10 mouse cellular contexts compared by ENCODE assay signal in genomic region chr14:24829001-24829400, GRCm38 (mm10).
A peak's percentile ranks its signal among the peaks of the same experiment; 100 is the strongest.
DNase-seq lines count a peak whose midpoint lies in the region; ATAC-seq lines count a peak whose summit lies in the region.
"Had no signal": no experiment of that assay in that cellular context is flagged by ENCODE, and none has a peak within 500 bp of the region (broad histone marks: within the 10 kb centered on the region; RNA-seq: fewer than 3 reads in every experiment).

No protein-coding gene starts in this region.

- peak; percentile 53; the same call in 1 of the 2 replicates for ATAC-seq in kidney, embryonic 14.5 days (ENCODE audit: low FRiP score, low TSS enrichment)
- no peak for ATAC-seq in hindbrain, embryonic 13.5 days (ENCODE audit: low FRiP score)
- ATAC-seq in midbrain, embryonic 16.5 days: no peak
- ATAC-seq in liver, embryonic 11.5 days (replicated peaks; ENCODE audit: low FRiP score): no peak

- no peaks in the 10 kb centered on the region for H3K36me3 ChIP-seq in kidney, embryonic 14.5 days (ENCODE audit: control insufficient read depth, insufficient read depth, low read length)
- H3K36me3 ChIP-seq in hindbrain, embryonic 13.5 days: no peaks in the 10 kb centered on the region
- no peaks in the 10 kb centered on the region for H3K36me3 ChIP-seq in midbrain, embryonic 16.5 days (ENCODE audit: control insufficient read depth, insufficient read depth, low read length)
- H3K36me3 ChIP-seq in liver, embryonic 11.5 days (ENCODE audit: control insufficient read depth, insufficient read depth, low read length): no peaks in the 10 kb centered on the region

- H3K9ac ChIP-seq in kidney, embryonic 14.5 days (ENCODE audit: low read depth, low read length): no peak overlapping the region
- H3K9ac ChIP-seq in hindbrain, embryonic 13.5 days: peak overlapping the region; percentile 19; the same call in 1 of the 2 replicates
- H3K9ac ChIP-seq in midbrain, embryonic 16.5 days (ENCODE audit: low read depth, low read length): no peak overlapping the region
- H3K9ac ChIP-seq in liver, embryonic 11.5 days (ENCODE audit: low read depth, low read length): no peak overlapping the region

- WGBS in kidney, embryonic 14.5 days: 12% methylated on average over 6 of the region's 6 CpGs
- WGBS in hindbrain, embryonic 13.5 days: 24% methylated on average over 6 of the region's 6 CpGs
- WGBS in midbrain, embryonic 16.5 days: 48% methylated on average over 6 of the region's 6 CpGs
- WGBS in liver, embryonic 11.5 days: 32% methylated on average over 6 of the region's 6 CpGs

- H3K9me3 ChIP-seq in kidney, embryonic 14.5 days (ENCODE audit: control insufficient read depth, low read length): no peaks in the 10 kb centered on the region
- no peaks in the 10 kb centered on the region for H3K9me3 ChIP-seq in hindbrain, embryonic 13.5 days
- no peaks in the 10 kb centered on the region for H3K9me3 ChIP-seq in midbrain, embryonic 16.5 days (replicated peaks; ENCODE audit: control insufficient read depth, low read length, poor library complexity, severe bottlenecking)
- no peaks in the 10 kb centered on the region for H3K9me3 ChIP-seq in liver, embryonic 11.5 days (ENCODE audit: control insufficient read depth, low read length)

- DNase-seq in kidney, adult 18-20 months: no peak
- peak; percentile 67 for DNase-seq in embryo, embryonic 9.5 days (ENCODE audit: extremely low spot score)
- no peak for DNase-seq in liver, embryonic 11.5 days (ENCODE audit: low spot score)
- DNase-seq in adrenal gland, adult (ENCODE audit: inconsistent age in 2 of 2, low spot score in 1 of 2): no peak
- no peak for DNase-seq in left cerebral cortex, postnatal 14 days (ENCODE audit: low spot score in 2 of 2)
- DNase-seq: right cerebral cortex, adult 18-20 months had no signal

- H3K27ac ChIP-seq in kidney, embryonic 14.5 days (ENCODE audit: low read depth, low read length): no peak overlapping the region
- H3K27ac ChIP-seq in hindbrain, embryonic 13.5 days: peak overlapping the region; percentile 98
- peak overlapping the region; percentile 94 for H3K27ac ChIP-seq in midbrain, embryonic 16.5 days (ENCODE audit: low read length)
- H3K27ac ChIP-seq in liver, embryonic 11.5 days (ENCODE audit: low read depth, low read length): no peak overlapping the region; the same call in 1 of the 2 replicates
- H3K27ac ChIP-seq: heart, adult 2 months had no signal

- no peak overlapping the region for H3K4me2 ChIP-seq in kidney, embryonic 14.5 days (replicated peaks; ENCODE audit: low read depth, low read length)
- H3K4me2 ChIP-seq in hindbrain, embryonic 13.5 days: no peak overlapping the region
- H3K4me2 ChIP-seq in midbrain, embryonic 16.5 days (ENCODE audit: low read length): no peak overlapping the region
- no peak overlapping the region for H3K4me2 ChIP-seq in liver, embryonic 11.5 days

- no peak overlapping the region for H3K4me3 ChIP-seq in kidney, embryonic 14.5 days (ENCODE audit: low read length)
- no peak overlapping the region for H3K4me3 ChIP-seq in hindbrain, embryonic 13.5 days
- H3K4me3 ChIP-seq in midbrain, embryonic 16.5 days (ENCODE audit: low read depth, low read length): no peak overlapping the region
- H3K4me3 ChIP-seq in liver, embryonic 11.5 days (ENCODE audit: low read depth, low read length): no peak overlapping the region
- H3K4me3 ChIP-seq: heart, adult 2 months had no signal

- intact Hi-C loops in left cerebral cortex, postnatal 14 days (cut with DNase I): no loop called here

- no peaks in the 10 kb centered on the region for H3K27me3 ChIP-seq in kidney, embryonic 14.5 days (ENCODE audit: control insufficient read depth, insufficient read depth, low read length)
- no peaks in the 10 kb centered on the region for H3K27me3 ChIP-seq in hindbrain, embryonic 13.5 days
- no peaks in the 10 kb centered on the region for H3K27me3 ChIP-seq in midbrain, embryonic 16.5 days (ENCODE audit: control insufficient read depth, insufficient read depth, low read depth, low read length)
- no peaks in the 10 kb centered on the region for H3K27me3 ChIP-seq in liver, embryonic 11.5 days (replicated peaks; ENCODE audit: control insufficient read depth, insufficient read depth, low read length)

- H3K4me1 ChIP-seq in kidney, embryonic 14.5 days (ENCODE audit: control insufficient read depth, insufficient read depth, low read length): peaks cover 34% of the 10 kb centered on the region
- H3K4me1 ChIP-seq in hindbrain, embryonic 13.5 days (replicated peaks): peaks cover 78% of the 10 kb centered on the region
- peaks cover 50% of the 10 kb centered on the region for H3K4me1 ChIP-seq in midbrain, embryonic 16.5 days (ENCODE audit: control insufficient read depth, insufficient read depth, low read length)
- 0 out of 2 replicates have a peak, but pooled peaks cover 3% of the 10 kb centered on the region for H3K4me1 ChIP-seq in liver, embryonic 11.5 days (replicated peaks; ENCODE audit: control insufficient read depth, insufficient read depth, low read length)

Comparison
In these comparisons a context has a peak if more than half of its experiments do, and no peak if none do; other contexts are left out.
1. H3K27ac ChIP-seq: peak in hindbrain, embryonic 13.5 days (single experiment) and midbrain, embryonic 16.5 days (single experiment); none in kidney, embryonic 14.5 days (single experiment) and liver, embryonic 11.5 days (single experiment).